Mouse (Mus musculus) lung, postnatal 36 days (tissue): Measurements from ENCODE around the gene Olfr62.
A peak's percentile ranks its signal among the peaks of the same experiment; 100 is the strongest.

Experiments
- DNase-seq: peaks from one replicate; pipeline ENCODE4 v3.0.0; 2022; ENCODE audit warnings: mixed read lengths

Olfr62 gene

GRCm38 (mm10) chr4:118658652-118659051 is at the start of gene Olfr62:
Olfr62 (plus strand) TSS chr4:118658952.
- DNase-seq, result no peak

GRCm38 (mm10) chr4:118609836-118610235 is 48.9 kb upstream of the Olfr62 start:
- DNase-seq, result no peak

DNA sequence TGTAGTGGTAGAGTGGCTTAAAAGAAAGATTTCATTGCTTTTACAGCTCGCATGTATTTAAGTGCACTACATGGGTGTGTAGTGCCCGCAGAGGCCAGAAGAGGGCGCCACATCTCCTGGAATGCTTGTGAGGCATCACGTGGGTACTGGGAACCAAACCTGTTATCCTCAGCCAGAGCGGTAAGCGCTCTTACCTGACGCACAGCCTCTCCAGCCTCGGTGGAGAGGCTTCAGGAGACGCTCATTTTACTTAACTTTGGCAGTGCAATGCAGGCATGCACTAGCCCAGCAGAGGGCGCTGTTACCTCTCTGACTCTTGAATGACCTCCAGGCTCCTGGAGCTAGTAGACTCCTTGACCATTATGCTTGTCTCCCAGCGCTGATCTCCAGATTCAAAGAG is 46.1 kb upstream of the Olfr62 start:
- peak; percentile 68 for DNase-seq

DNA sequence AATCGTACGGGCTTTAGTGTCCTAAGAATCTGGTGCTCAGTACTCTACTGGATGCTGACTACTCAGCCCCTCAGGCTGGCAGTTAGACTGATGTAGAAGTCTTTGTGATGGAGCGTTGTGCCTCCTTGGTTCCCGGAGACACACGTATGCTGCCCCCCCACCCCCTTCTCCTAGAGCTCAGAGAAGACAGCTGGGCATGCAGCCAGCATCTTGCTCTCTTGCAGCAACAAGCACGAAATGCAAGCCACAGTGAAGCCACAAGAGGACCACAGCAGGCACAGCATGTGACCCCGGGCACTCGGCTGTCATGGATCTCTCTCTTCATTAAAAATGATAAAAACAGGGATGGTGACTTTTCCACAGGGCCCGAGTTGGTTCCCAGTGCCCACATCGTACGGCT is 43.3 kb upstream of the Olfr62 start:
- no peak for DNase-seq

GRCm38 (mm10) chr4:118620279-118620966 is 38.3 kb upstream of the Olfr62 start, which contains the start of the genes Cfap57 and Ebna1bp2:
Cfap57 (minus strand) TSS chr4:118620777.
Ebna1bp2 (plus strand) TSS chr4:118620799.
- peak; percentile 96 for DNase-seq

- DNase-seq, result no peak
Observed at GRCm38 (mm10) chr4:118620967-118621320, 37.8 kb upstream of the Olfr62 start.

DNA sequence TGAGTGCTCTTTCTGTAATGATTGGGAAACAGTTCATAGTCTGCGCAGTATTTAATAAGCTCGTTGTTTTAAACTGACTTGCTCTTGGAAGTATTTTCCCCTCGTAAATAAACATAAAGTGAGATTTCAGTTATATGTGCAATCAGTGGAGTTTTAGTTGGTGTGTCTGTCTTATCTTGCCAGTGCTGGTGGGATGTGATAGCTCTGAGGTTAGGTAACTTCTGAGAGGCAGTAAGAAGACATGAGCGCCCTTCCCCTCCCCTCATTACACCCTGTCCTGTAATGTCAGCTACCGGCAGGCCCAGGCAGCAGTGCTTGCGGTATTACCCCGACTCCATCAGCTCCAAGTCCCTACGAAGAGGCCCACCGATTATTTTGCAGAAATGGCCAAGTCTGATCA is 37.0 kb upstream of the Olfr62 start:
- no peak for DNase-seq

GRCm38 (mm10) chr4:118630261-118630660 is 28.5 kb upstream of the Olfr62 start:
- no peak for DNase-seq

GRCm38 (mm10) chr4:118642346-118643190 is 16.2 kb upstream of the Olfr62 start:
- no peak for DNase-seq

GRCm38 (mm10) chr4:118645234-118645633 is 13.5 kb upstream of the Olfr62 start:
- DNase-seq, result peak; percentile 53

- peak; percentile 22 for DNase-seq
Observed at GRCm38 (mm10) chr4:118687086-118687485, 28.3 kb downstream of the Olfr62 start.

GRCm38 (mm10) chr4:118692412-118692973 is 33.7 kb downstream of the Olfr62 start, which contains the start of gene Olfr1342:
Olfr1342 (minus strand) TSS chr4:118692756.
- no peak for DNase-seq

DNA sequence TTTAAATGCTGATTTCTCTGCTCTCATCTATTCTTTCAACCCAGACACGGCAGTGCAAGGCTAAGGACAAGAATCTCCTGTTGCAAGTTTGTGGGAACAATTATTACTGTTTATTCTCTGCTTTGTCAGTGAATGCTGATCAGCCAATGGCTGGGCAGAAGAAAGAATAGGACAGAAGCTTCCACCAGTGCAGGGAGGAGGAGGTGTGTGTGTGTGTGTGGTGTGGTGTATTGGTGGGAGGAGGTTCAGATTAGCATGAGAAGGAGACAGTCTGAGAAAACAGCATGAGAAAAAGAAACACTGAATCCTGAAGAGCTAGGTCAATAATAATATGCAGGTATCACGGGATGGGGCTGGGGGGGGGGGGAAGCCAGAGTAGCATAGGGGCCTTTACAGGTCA is 35.1 kb downstream of the Olfr62 start:
- DNase-seq, result no peak

- DNase-seq, result no peak
Observed at GRCm38 (mm10) chr4:118703223-118703622, 44.5 kb downstream of the Olfr62 start, which contains the start of gene Olfr1341. Olfr1341 (plus strand) TSS chr4:118703523.

- DNase-seq, result no peak
Observed at GRCm38 (mm10) chr4:118708086-118708485, 49.3 kb downstream of the Olfr62 start.

DNA sequence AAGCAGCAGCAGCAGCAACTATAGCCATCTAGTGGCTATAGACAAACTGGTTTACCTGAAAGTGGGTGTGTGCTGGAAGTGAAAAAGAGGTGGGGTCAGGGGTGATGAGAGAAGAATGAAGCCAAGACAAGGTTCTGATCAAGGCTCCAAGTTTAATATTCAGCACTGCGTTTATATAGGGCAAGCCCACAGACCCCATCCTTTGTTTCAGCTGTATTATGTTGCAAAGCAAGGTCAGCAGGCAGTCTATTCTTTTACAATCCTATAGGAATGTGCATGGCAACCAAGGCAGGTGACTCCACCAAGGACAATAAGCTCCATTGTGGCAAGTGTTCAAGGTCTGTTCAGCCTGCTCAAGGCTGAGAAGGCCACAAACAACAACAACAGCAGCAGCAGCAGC is 52.9 kb downstream of the Olfr62 start:
- no peak for DNase-seq
